Mouse (Mus musculus) neutrophil, adult 5-6 weeks (primary cell): Measurements from ENCODE around the gene Lrp6. TPM values are rescaled to one million over a fixed set of nuclear protein-coding genes. Genes with fewer than 3 reads are reported as not detected.

Experiments
- ATAC-seq: fragments of 151-379, 151-347 bp; 2 replicates; pipeline ENCODE4 v1.8.0; 2017; ENCODE audit warnings: mild to moderate bottlenecking, moderate TSS enrichment; ENCODE audit not compliant: insufficient number of reproducible peaks, poor library complexity, low FRiP score, severe bottlenecking; ENCODE audit errors: extremely low read depth
- total RNA-seq: library from RNA; stranded (forward); fragments of 200-1000 nt; gene quantifications from 2 replicates; pipeline ENCODE4 v1.2.3, GENCODE M21; 2017

The Lrp6 gene
- 36.7 and 37.5 TPM in 2 replicates for total RNA-seq

GRCm38 (mm10) chr6:134566818-134567485 is at the start of gene Lrp6:
Gene Lrp6, minus strand, starts transcription at chr6:134566965.
- peak; percentile 75 for ATAC-seq

GRCm38 (mm10) chr6:134614723-134615648 is 48.2 kb upstream of the Lrp6 start:
- ATAC-seq = peak; percentile 83

GRCm38 (mm10) chr6:134614322-134614721 is 47.6 kb upstream of the Lrp6 start:
- ATAC-seq = no peak

DNA sequence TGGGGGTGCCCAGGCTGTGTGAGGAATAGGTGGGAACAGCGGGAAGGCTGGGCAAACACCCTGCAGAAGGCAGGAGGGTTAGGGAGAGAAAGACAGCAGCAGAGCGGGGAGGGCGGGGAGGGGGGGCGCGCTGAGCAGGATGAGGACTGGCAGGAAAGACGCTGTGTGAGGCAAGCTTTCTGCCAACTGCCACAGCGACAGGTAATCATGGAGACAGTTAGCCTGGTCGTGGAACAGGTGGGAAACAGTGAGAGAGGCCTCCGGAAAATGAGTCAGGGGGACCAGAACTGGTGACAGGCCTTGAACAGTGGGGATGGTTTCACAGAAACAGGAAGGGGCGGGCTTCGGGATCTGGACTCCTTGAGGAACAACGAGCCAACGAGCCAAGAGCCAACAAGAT is 45.1 kb upstream of the Lrp6 start:
- ATAC-seq = no peak

DNA sequence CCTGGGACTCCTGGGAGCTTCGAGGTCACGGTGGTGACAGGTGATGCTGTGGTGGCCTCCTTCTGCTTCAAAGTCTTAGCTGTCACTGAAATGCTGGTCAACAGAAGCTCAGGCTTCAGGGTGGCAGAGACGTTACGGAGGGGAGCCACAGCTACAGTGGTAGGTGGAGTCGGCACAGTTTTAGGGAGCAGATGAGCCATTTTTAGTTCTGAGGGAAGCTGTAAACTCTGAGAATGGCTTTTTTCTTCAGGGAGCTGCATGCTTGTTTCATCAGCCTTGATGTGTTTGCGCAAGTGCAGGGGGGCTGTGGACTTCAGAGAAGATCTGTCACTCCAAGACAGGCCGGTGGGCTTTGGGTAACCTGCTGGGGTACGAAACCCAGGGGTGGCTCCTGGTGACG is 43.6 kb upstream of the Lrp6 start:
- no peak for ATAC-seq

DNA sequence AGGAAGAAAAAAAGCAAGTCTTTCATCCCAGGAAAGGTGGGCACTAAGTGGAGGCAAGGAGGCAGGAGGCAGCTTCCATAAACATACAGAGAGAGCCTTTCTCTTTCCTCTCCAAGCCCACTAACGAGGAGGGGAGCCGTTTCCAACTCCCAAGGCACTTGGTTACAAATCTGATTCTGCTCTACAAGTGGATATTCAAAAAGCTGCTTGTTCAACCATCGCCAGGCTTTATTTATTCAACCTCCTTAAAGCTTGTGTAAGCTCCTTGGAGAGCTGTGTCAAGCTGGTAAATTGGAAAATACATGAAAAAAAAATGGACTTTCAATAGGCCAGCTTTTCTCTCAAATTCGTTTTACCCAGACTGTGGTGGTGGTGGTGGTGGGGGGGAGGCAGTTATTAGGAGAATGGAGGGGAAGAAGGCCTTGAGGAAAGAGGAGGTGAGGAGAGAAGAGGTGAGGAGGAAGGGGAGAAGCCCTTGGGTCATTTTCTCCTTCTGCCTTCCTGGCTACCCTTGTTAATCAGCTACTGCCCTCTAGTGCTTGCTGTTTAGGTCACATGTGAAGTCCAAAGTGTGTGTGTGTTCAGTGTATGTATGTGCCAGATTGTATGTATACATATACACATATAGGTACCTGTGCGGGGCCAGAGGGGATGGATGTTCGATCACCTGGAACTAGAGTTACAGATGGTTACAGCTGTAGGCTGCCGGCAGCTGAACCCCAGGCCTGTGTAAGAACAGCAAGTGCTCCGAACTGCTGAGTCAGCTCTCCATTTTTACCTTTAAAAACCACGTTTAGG is 40.4 kb upstream of the Lrp6 start:
- 0 out of 2 replicates have a peak, but pooled peaks have one; percentile 26 for ATAC-seq

GRCm38 (mm10) chr6:134606540-134606939 is 39.8 kb upstream of the Lrp6 start:
- ATAC-seq = no peak

DNA sequence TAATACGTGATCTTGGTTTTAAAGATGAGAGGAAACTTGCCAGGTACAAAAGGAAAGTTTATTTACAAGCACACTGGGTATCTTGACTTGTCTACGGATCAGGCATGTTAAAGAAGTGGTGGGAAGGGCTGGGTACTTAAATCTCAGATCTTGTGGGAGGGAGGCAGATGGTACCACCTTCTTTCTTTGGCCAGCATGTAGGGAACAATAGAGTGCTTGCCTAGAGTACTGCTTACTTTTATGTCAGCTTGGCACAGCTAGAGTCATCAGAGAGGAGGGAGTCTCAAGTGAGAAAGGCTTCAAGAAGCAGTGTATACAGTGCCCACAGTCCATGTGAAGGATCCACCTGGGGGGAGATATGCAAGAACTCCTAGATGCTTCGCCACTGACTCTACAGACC is 38.4 kb upstream of the Lrp6 start:
- no peak for ATAC-seq

DNA sequence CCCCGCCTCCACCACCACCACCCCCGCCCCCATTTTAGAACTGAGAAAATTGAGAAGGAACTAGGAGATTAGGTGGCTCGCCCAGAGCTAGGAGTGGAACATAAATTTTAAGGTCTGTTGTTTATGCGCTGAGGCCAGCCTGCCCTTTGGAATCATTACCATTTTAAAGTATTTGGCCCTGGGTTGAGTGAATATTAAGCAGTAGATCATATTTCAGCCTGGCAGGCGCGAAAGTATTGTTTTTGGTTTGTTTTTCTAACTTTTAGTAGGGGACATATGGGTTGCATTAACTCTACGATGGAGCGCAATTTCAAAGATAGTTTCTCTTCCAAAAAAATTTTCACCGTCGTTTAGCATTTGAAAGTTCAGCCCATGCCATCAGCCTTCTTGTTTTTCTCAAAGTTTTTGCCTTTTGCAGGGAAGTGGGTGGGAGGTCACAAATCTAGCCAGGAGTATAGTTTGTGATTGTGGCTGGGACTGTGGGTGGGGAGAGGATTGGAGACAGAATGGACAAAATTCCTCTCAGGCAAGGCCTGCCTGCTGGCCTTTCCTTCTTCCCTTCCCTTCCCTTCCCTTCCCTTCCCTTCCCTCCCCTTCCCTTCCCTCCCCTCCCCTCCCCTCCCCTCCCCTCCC is 35.7 kb upstream of the Lrp6 start:
- ATAC-seq = no peak

- no peak for ATAC-seq
Observed at GRCm38 (mm10) chr6:134601766-134602165, 35.0 kb upstream of the Lrp6 start.

DNA sequence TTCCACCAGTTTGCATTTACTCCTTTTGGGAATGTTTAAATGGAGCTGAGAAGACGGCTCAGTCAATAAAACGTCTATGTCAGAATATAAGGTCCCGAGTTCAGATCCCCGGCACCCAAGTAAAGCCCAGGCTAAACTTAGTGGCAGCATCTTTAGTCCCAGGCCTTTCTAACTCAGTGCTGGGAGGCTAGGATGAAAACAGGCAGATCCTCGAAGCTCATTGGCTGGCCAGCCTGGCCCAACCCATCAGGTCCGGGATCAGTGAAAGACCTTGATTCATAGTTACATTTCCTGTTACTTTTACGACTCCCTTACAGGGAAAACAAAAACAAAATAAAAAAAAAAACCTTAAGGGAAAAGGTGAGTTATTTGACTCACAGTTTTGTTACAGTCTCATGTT is 34.4 kb upstream of the Lrp6 start:
- no peak for ATAC-seq

DNA sequence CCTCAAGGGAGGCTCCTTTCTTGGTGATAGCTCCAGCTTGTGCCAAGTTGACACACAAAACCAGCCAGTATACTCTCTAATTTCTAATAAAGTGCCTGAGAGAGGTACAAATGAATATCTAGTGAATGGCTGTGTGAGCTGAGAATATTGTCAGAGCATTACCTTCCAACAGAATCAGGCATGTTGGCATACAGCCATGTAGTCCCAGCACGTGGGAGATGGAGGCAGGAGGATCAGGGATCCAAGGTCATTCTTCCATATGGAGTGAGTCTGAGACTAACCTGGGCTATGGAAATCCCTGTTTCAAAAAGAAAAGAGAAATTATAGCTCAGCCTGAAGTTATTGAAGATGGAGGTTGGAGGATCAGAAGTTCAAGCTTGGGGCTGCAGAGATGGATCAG is 32.5 kb upstream of the Lrp6 start:
- ATAC-seq = no peak

- no peak for ATAC-seq
Observed at GRCm38 (mm10) chr6:134597651-134598229, 31.0 kb upstream of the Lrp6 start.

GRCm38 (mm10) chr6:134594569-134595442 is 28.0 kb upstream of the Lrp6 start:
- ATAC-seq = 0 out of 2 replicates have a peak, but pooled peaks have one; percentile 16

- ATAC-seq = no peak
Observed at GRCm38 (mm10) chr6:134591614-134592013, 24.8 kb upstream of the Lrp6 start.

GRCm38 (mm10) chr6:134586241-134586640 is 19.5 kb upstream of the Lrp6 start:
- no peak for ATAC-seq

- ATAC-seq = no peak
Observed at GRCm38 (mm10) chr6:134584616-134585015, 17.9 kb upstream of the Lrp6 start.

DNA sequence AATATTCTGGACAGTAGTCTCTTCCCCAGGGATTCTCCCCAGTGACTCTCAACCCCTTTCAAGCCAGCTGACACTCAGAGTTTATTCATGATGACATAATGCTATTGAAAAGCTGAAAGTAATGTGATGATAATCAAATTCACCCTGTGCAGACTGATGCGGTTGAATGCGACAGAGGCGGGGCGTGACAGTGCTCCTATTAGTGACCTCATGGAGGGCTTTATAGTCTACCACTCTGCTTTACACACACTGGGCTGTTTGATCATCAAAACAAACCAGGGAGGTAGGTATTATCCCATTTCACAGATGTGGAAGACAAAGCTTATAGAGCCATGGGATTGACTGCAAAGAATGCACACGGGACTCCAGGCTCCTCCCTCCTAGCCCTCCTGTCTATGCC is 15.3 kb upstream of the Lrp6 start:
- ATAC-seq = no peak
